Mouse (Mus musculus) E14TG2a.4 (cell line): ENCODE results near the gene Ophn1.

Source experiments
- CTCF ChIP-seq: conservative IDR thresholded peaks from 2 replicates; pipeline ENCODE4 v1.5.1; 2014; ENCODE audit warnings: low read length
- NANOG ChIP-seq: IDR thresholded peaks from 2 replicates; pipeline ENCODE4 v1.6.1; 2014; ENCODE audit warnings: borderline replicate concordance, low read length, mixed read lengths
- POU5F1 ChIP-seq: IDR thresholded peaks from 2 replicates; pipeline ENCODE4 v1.6.1; 2014; ENCODE audit warnings: low read length, borderline replicate concordance

GRCm38 (mm10) chrX:98860167-98860566, 30.7 kb downstream of the Ophn1 start:
- TF ChIP-seq CTCF (no peak), POU5F1 (no peak), NANOG (no peak)
